Mouse (Mus musculus) retina, postnatal 1 day (tissue): Measurements from ENCODE around the gene Bard1.

Experiments
- DNase-seq: peaks from one replicate; pipeline ENCODE4 v3.0.0-alpha.2; 2012

The Bard1 gene

GRCm38 (mm10) chr1:71045141-71045540 is 57.8 kb downstream of the Bard1 start:
- no peak for DNase-seq

- no peak for DNase-seq
Measured at GRCm38 (mm10) chr1:71043951-71044350, 59.0 kb downstream of the Bard1 start.

GRCm38 (mm10) chr1:71036999-71037398 is 65.9 kb downstream of the Bard1 start:
- peak; percentile 71 for DNase-seq

DNA sequence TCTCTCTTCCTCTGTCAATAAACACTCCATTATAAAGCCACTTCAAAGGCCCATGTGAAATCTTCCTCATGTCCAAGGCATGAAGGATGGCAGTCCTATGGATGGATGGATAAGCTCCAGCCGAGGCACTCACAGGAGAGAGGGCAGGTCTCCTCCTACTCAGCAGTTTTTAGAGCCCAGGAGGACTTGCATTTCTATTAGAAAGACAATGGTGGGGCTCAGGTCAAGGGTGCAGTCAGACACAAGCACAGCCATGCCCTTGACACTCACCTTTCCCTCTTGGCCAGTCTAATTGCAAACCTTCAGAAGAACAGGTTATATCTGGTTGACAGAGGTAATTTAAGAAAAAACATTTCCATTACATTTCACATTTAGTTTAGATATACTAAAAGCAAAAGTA is 67.4 kb downstream of the Bard1 start:
- no peak for DNase-seq

DNA sequence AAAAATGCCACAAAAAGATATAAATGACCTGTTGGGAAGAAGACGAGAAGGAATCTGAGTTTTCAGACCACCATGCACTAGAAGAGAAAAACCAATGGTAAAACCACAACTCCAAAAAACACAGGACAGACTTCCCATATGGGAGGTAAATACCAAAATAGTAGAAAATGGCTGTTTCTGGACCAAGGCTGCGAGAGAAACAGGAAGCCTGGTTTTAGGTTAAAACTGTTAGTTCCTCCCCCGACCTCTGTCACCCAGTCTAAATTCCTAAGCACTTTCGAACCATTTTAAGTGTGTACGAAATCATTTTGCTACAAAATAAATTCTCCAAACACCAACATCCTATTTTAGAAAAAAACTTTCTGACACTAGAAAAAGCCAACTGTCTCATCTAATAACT is 80.2 kb downstream of the Bard1 start:
- no peak for DNase-seq

- no peak for DNase-seq
Measured at GRCm38 (mm10) chr1:71014345-71014744, 88.6 kb downstream of the Bard1 start.

DNA sequence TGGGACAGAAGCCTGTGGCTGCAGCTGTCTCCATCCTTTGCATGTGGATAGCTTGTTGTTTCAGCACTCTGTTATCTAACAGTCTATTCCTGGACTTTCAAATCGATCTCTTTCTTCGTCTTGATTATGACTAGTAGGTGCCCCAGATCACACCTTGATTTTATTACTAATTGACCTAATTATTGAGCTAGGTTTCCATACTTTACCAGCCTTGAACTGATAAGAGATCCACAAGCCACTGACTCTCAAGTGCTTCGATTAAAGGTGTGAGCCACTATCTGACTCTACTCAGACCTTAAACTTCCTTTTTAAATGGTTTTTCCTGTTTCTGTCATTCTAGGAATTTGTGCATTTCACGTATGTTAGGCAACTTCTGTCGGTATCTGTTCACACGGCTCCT is 96.9 kb downstream of the Bard1 start:
- DNase-seq, result no peak

DNA sequence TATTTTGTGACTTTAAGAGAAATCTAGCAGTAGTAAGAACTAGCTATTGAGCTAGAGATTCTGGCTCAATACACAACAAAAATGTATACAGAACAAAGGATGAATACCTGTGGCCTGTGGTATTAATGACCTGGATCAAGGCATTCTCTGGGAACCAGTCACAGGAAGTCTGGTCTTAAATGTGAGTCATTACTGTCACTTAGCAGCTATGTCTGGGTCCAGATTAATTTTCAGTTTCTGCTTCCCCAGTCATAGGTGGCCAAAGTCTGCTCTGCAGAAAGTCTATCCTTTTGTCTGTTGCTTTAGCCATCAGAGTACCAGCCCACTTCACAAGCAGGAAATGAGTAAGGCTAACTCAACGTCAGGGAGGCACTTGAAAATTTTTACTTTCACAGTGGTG is 98.8 kb downstream of the Bard1 start:
- DNase-seq, result no peak

GRCm38 (mm10) chr1:71003741-71004140 is 99.2 kb downstream of the Bard1 start:
- no peak for DNase-seq

- peak; percentile 22 for DNase-seq
Measured at GRCm38 (mm10) chr1:70997377-70997993, 105.5 kb downstream of the Bard1 start.

- DNase-seq, result no peak
Measured at GRCm38 (mm10) chr1:70996766-70997165, 106.2 kb downstream of the Bard1 start.
